Mouse (Mus musculus): ENCODE measurements around the gene Ccdc34. TPM values are rescaled to one million over a fixed set of nuclear protein-coding genes. Genes with fewer than 3 reads are reported as not detected.

The Ccdc34 gene
- total RNA-seq, 1 experiment from 2014 or later: 15.9 TPM

DNA sequence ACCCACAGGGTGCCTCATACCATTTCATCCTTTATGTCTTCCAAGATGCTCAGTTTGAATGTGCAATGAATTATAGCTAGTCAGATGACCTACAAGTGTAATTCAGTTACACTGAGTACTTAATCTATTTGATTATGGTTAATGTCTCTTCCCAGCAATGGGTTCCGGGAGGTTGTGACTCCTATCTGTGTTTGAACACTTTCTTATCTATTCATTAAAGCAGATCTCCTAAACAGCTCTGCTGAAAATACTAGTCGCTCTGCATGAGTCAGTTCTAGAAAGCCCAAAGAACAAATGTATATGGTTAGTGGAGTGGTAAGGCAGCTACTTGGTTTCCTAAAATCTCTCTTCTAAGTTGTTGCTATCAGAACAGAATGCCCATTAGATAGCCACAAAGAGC, 22.6 kb upstream of the Ccdc34 start:
- no peak for DNase-seq

DNA sequence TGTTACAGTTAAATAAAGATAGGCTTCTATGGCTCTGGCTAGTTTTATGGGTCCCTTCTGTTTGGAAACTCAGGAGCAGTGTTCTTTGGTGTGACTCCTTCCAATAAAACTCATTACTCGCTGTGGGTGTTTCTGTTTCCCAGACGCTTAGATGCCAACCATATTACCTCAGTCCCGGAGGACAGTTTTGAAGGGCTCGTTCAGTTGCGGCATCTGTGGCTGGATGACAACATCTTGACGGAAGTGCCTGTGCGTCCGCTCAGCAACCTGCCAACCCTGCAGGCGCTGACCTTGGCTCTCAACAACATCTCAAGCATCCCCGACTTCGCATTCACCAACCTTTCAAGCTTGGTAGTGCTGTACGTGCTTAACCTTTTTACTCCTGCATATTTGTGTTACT, 21.2 kb upstream of the Ccdc34 start:
- peak; percentile 76 for DNase-seq

GRCm38 (mm10) chr2:110004668-110005067, 12.9 kb upstream of the Ccdc34 start:
- DNase-seq: no peak

GRCm38 (mm10) chr2:110005164-110005563, 12.5 kb upstream of the Ccdc34 start:
- DNase-seq: no peak

- no peak for DNase-seq
Measured at GRCm38 (mm10) chr2:110005596-110006239, 11.9 kb upstream of the Ccdc34 start.

DNA sequence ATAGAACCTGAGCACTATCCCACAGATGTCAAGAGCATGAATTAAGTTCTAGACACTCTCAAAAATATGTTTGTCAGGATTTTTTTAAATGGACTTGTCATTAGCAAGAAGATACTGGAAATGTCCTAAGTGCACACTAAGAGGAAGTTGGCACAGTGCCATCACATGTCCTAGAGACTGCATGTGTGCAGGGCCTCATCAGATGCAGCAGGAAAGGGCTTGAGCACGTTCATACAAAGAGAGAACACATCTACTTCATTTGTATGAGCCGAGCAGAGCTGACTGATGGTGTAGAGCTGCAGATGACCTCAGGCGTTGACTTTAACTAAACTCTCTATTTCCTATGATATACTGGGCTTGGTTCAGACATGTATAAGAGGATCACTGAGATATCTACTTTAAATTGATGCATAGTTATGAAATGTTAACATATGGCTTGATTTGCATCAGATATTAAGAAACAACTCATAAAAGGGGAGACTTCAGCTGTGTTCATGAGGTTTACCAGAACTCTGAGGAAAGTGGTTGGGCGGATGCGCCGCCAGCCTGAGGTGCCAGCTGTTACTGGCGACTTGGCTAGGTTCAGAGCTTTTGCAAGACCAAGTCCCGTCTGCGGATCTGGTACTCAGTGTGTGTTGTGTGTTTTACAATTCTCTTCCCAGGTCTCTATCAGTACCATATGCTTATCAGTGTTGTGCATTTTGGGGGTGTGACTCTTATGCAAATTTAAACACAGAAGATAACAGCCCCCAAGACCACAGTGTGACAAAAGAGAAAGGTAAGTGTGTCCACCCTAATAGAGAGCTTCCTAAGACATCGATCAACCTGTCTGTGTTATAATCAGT, 10.0 kb upstream of the Ccdc34 start:
- DNase-seq: no peak

DNA sequence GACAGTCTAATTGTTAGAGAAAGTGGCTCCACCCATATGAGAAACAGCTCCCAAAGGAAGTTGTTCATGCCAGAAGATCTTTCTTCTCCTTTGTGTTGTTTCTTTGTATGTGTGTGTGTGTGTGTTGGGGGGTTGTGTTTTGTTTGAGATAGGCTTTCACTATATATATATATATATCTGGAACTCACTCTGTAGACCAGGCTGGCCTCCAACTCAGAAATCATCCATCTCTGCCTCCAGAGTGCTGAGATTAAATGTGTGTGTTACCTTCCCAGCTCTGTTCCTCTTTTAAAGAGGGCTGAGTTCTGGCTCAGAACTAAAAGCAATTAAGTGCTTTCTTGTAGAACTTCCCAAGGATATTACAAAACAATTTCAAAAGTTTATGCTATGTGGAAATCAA, 8.2 kb upstream of the Ccdc34 start:
- DNase-seq: no peak

DNA sequence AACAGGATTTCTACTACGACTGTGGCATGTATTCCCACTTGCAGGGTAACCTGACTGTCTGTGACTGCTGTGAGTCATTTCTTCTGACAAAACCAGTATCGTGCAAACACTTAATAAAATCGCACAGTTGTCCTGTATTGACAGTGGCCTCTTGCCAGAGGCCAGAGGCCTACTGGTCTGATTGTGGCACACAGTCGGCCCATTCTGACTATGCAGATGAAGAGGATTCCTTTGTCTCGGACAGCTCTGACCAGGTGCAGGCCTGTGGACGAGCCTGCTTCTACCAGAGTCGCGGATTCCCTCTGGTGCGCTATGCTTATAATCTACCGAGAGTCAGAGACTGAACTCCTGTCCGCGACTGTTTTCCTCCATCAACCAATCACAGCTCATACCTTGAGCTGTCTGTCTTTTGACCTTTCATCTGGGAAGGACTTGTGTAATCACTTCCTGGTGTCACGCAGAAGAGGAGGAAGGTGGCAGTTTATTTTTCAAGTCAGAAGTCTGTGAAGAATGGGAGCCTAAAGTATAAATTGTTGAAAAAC, 5.4 kb upstream of the Ccdc34 start:
- no peak for DNase-seq

DNA sequence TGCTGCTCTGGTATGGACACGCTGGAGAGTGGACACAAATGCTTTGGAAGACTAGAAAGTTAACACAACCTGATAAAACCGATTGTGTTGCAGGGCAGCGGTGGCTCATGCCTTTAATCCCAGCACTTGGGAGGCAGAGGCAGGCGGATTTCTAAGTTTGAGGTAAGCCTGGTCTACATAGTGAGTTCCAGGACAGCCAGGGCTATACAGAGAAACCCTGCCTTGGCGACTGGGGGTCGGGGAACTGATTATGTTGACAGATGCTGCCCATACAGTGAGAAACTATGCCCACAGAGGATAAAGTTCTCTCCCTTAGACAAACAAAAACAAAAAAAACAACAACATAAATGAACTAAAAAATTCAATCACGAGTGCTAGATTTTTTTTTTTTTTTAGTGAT, 530 bp upstream of the Ccdc34 start:
- DNase-seq: peak; percentile 6

- no peak for DNase-seq
Measured at GRCm38 (mm10) chr2:110019656-110020055, 2.0 kb downstream of the Ccdc34 start.

- no peak for DNase-seq
Measured at GRCm38 (mm10) chr2:110020430-110020829, 2.8 kb downstream of the Ccdc34 start.

DNA sequence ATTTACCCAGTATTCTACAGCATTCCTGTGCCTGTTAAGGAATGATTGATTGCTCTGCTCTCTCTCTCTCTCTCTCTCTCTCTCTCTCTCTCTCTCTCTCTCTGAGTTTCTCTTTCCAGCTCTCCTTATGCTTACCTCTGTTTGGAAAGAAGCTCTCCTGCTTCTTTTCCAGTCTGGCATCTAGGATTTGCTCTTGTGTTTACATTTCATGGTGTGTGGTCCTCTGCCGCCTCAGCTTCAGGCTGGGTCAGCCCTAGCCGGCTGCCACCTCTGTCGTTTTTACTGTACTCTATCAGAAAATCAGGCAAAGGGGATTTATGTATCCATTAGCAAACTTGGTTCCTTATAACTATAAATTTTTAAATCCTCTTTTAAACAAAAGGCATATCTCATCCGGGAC, 18.6 kb downstream of the Ccdc34 start:
- no peak for DNase-seq

DNA sequence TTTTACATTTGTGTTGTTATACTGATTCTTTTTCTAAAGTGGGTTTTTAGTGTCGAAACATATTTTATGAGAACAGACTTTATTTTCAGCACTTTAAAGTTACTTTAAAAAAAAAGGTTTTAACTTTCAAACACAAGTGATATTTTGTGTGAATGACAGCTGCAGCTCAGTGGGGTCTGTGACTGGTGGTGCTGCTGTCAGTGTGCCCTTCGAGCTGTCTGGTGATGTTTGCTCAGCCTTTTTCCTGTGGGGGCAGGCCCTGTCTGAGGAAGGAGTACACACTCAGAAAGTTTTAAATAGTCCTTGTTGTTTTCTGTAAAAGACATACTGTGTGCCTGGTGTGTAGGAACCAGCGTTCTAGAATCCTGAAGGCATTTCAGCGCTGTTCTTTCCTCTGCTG, 19.0 kb downstream of the Ccdc34 start:
- DNase-seq: no peak

- DNase-seq: no peak
Measured at GRCm38 (mm10) chr2:110037221-110037620, 19.6 kb downstream of the Ccdc34 start.

DNA sequence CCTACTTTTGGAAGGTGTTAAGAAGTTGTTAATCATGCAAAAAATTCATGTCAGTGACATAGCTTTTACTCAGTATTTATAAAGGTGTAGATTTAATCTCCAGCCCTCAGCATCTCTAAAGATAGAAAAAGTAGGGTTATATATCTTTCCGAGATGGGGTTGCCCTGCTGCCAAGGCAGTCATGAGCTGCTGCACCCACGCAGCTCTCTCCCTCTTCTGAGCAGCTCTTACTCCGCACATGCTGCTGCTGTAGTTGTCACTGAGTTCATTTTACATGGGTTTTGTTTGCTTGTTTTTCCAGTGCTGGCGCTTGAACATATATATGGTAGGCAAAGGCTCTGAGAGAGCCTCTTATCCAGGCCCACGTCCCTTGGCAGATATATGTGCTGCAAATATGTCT, 20.7 kb downstream of the Ccdc34 start:
- DNase-seq: no peak

- DNase-seq: no peak
Measured at GRCm38 (mm10) chr2:110042861-110043760, 25.5 kb downstream of the Ccdc34 start.

DNA sequence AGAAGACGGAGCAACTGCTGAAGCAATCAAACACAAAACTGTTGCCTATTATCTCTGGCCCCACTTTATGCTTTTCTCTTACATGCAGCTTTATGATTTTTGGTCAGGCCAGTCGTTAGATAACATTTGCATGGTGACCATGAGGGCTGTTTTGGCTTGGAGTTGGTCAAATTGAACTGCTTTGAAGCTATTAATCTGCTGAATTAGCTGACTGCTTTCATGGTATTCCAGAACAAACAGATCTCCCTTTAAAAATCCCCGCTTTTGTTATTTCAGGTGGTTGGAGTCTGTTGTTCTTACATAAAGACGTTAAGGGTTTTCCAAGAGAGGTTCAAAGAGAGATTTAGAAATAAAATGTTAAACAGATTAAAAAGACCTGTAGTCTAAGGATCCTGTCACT, 40.8 kb downstream of the Ccdc34 start:
- no peak for DNase-seq

DNA sequence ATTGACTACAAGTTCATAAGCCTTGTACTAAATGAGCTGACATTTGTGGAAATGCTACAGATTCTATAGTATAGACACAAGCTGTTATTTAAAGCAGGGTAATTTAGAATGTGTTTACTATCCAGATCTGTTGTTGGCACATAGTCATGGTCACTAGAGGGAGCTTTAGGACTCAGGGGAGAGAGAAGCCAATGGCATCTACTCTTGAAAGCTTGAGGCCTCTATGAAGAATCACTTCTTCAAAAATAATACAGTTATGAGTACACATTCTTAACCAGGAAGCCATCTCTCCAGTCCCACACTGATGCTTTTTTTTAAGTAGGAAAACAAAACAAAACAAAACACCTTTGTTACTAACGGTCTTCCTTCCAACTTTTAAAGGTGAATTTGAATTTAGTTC, 45.5 kb downstream of the Ccdc34 start:
- peak; percentile 6 for DNase-seq

DNA sequence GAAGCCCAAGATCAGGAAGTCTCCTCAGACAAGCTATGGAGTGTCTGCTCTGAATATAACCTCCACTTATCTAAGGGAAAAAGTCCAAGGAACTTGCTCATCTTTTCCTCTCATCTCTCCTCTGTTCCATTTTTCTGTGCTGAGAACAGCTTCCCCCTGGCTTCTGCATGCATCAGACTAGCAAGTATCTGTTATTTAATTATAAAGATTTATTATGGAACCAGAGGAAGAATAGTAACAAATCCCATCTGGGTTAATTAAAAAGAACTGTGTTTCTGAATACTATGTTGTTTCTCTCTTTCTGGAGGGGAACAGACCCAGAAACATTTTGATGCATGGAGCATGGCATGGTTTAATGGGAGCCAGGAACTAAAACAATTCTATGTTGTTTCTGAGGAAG, 51.3 kb downstream of the Ccdc34 start:
- DNase-seq: no peak

DNA sequence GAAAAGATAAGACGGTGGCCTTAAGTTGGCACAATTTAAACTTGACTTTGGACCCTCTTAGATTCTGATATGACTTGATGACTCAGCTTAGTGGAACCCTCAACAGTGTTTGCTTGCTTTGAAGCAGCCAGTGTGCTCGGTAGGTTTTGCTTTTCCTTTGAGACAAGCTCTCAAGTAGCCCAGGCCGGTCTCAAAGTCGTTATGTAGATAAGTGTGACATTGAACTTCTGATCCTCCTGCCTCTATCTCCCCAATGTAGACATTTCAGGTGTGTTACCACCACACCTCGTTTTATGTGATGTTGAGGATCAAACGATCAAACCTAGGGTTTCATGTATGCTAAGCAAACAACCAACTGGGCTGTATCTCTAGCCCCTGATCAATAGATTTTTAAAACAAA, 55.4 kb downstream of the Ccdc34 start:
- DNase-seq: no peak

- DNase-seq: no peak
Measured at GRCm38 (mm10) chr2:110074646-110075452, 57.2 kb downstream of the Ccdc34 start.

- DNase-seq: no peak
Measured at GRCm38 (mm10) chr2:110077240-110077639, 59.6 kb downstream of the Ccdc34 start.
